Mouse (Mus musculus) embryonic facial prominence, embryonic 10.5 days (tissue): Measurements from ENCODE around the gene Mipep. TPM values are rescaled to one million over a fixed set of nuclear protein-coding genes. Genes with fewer than 3 reads are reported as not detected.

Experiments used
- DNase-seq: peaks from one replicate; pipeline ENCODE4 v3.0.0-alpha.2; 2017; ENCODE audit warnings: low spot score
- H3K27ac ChIP-seq: fragments of 300-500 bp; sonication (generic); replicated peaks from 2 replicates; pipeline ENCODE4 v1.5.1; 2016; ENCODE audit warnings: mild to moderate bottlenecking
- H3K27me3 ChIP-seq: fragments of 300-500 bp; sonication (generic); replicated peaks from 2 replicates; pipeline ENCODE4 v1.6.1; 2016; ENCODE audit warnings: low read depth, mild to moderate bottlenecking; ENCODE audit not compliant: poor library complexity, severe bottlenecking
- H3K36me3 ChIP-seq: fragments of 300-500 bp; sonication (generic); replicated peaks from 2 replicates; pipeline ENCODE4 v1.6.1; 2016; ENCODE audit warnings: mild to moderate bottlenecking, moderate library complexity
- H3K4me1 ChIP-seq: fragments of 300-500 bp; sonication (generic); 2 replicates; pipeline ENCODE4 v1.6.1; 2016
- H3K4me3 ChIP-seq: fragments of 300-500 bp; sonication (generic); 2 replicates; pipeline ENCODE4 v1.5.1; 2016; ENCODE audit warnings: mild to moderate bottlenecking, moderate library complexity
- H3K9me3 ChIP-seq: fragments of 300-500 bp; sonication (generic); 2 replicates; pipeline ENCODE4 v1.6.1; 2016; ENCODE audit warnings: mild to moderate bottlenecking
- WGBS: fragments of 180-500 bp; shearing (Covaris S2); methylation state at CpG from one replicate; pipeline ENCODE4 v1.1.7; 2016; 5-methylcytosine and 5-hydroxymethylcytosine counted together
- polyA plus RNA-seq: library from polyadenylated mRNA; unstranded; fragments of >200 nt; fragmentation: Nextera tagmentation; extraction: Ambion mirVana; gene quantifications from 2 replicates; pipeline ENCODE4 v1.2.1, GENCODE M21; 2016

Gene Mipep
- polyA plus RNA-seq, 1 experiment from 2014 or later, result 24.6 TPM

GRCm38 (mm10) chr14:60762754-60763153, 21.6 kb upstream of the Mipep start:
- 79% methylated on average over 7 of the region's 7 CpGs for WGBS
- DNase-seq, result no peak
- H3K4me1 ChIP-seq, result peaks cover 10% of the 10 kb centered on the region
- no peak overlapping the region for H3K4me3 ChIP-seq
- H3K27ac ChIP-seq, result no peak overlapping the region
- H3K9me3 ChIP-seq, result no peaks in the 10 kb centered on the region
- H3K36me3 ChIP-seq, result peaks cover 50% of the 10 kb centered on the region
- H3K27me3 ChIP-seq, result no peaks in the 10 kb centered on the region

GRCm38 (mm10) chr14:60763746-60764145, 20.6 kb upstream of the Mipep start:
- no peaks in the 10 kb centered on the region for H3K9me3 ChIP-seq
- H3K27me3 ChIP-seq, result no peaks in the 10 kb centered on the region
- no peak overlapping the region for H3K4me3 ChIP-seq
- no peak for DNase-seq
- WGBS, result 91% methylated on average over 5 of the region's 5 CpGs
- H3K36me3 ChIP-seq, result peaks cover 41% of the 10 kb centered on the region
- H3K27ac ChIP-seq, result no peak overlapping the region
- peaks cover 14% of the 10 kb centered on the region for H3K4me1 ChIP-seq

- Histone ChIP-seq H3K27ac (0 out of 2 replicates have a peak overlapping the region, but pooled peaks have one; percentile 44), H3K36me3 (peaks cover 33% of the 10 kb centered on the region)
Observed at GRCm38 (mm10) chr14:60764526-60764925, 19.8 kb upstream of the Mipep start.

GRCm38 (mm10) chr14:60765025-60765424, 19.3 kb upstream of the Mipep start:
- no peak for DNase-seq
- 50% methylated on average over 2 of the region's 2 CpGs for WGBS
- no peaks in the 10 kb centered on the region for H3K27me3 ChIP-seq
- H3K36me3 ChIP-seq, result peaks cover 28% of the 10 kb centered on the region
- H3K27ac ChIP-seq, result peak overlapping the region; percentile 44; the same call in 1 of the 2 replicates
- peaks cover 14% of the 10 kb centered on the region for H3K4me1 ChIP-seq
- no peak overlapping the region for H3K4me3 ChIP-seq
- no peaks in the 10 kb centered on the region for H3K9me3 ChIP-seq

More at GRCm38 (mm10) chr14:60764526-60764925, 19.8 kb upstream of the Mipep start:
- Histone ChIP-seq H3K27me3 (no peaks in the 10 kb centered on the region), H3K4me3 (no peak overlapping the region), H3K4me1 (peaks cover 14% of the 10 kb centered on the region), H3K9me3 (no peaks in the 10 kb centered on the region)
- DNase-seq, result no peak
- 77% methylated on average over 4 of the region's 4 CpGs for WGBS

GRCm38 (mm10) chr14:60767884-60768283, 16.5 kb upstream of the Mipep start, which contains the start of gene C1qtnf9:
TSS of gene C1qtnf9 (plus strand) at chr14:60768134.
- no peaks in the 10 kb centered on the region for H3K9me3 ChIP-seq
- H3K27me3 ChIP-seq, result no peaks in the 10 kb centered on the region
- H3K4me1 ChIP-seq, result peaks cover 14% of the 10 kb centered on the region
- H3K4me3 ChIP-seq, result no peak within 1 kb of the TSS
- DNase-seq, result no peak
- no peak within 1 kb of the TSS for H3K27ac ChIP-seq
- 64% methylated on average over 4 of the region's 4 CpGs for WGBS
- no peaks in the 10 kb centered on the region; the same call in none of the 2 replicates for H3K36me3 ChIP-seq

- DNase-seq, result no peak
- H3K4me3 ChIP-seq, result no peak overlapping the region
- H3K27ac ChIP-seq, result no peak overlapping the region
- H3K9me3 ChIP-seq, result no peaks in the 10 kb centered on the region
- WGBS, result 48% methylated on average over 6 of the region's 6 CpGs
- H3K36me3 ChIP-seq, result no peaks in the 10 kb centered on the region
- no peaks in the 10 kb centered on the region for H3K27me3 ChIP-seq
- H3K4me1 ChIP-seq, result peaks cover 14% of the 10 kb centered on the region
Observed at GRCm38 (mm10) chr14:60769340-60769739, 15.0 kb upstream of the Mipep start.

GRCm38 (mm10) chr14:60770594-60770993, 13.8 kb upstream of the Mipep start:
- Histone ChIP-seq H3K36me3 (no peaks in the 10 kb centered on the region), H3K27ac (no peak overlapping the region), H3K4me3 (no peak overlapping the region), H3K9me3 (no peaks in the 10 kb centered on the region), H3K4me1 (0 out of 2 replicates have a peak, but pooled peaks cover 5% of the 10 kb centered on the region), H3K27me3 (no peaks in the 10 kb centered on the region)
- 76% methylated on average over 6 of the region's 6 CpGs for WGBS
- DNase-seq, result no peak

GRCm38 (mm10) chr14:60771057-60771456, 13.3 kb upstream of the Mipep start:
- Histone ChIP-seq H3K36me3 (no peaks in the 10 kb centered on the region), H3K27me3 (no peaks in the 10 kb centered on the region), H3K4me3 (peak overlapping the region; percentile 45), H3K4me1 (0 out of 2 replicates have a peak, but pooled peaks cover 5% of the 10 kb centered on the region), H3K9me3 (no peaks in the 10 kb centered on the region), H3K27ac (no peak overlapping the region)
- DNase-seq, result peak; percentile 71
- 7% methylated on average over 8 of the region's 8 CpGs for WGBS

GRCm38 (mm10) chr14:60773476-60773875, 10.9 kb upstream of the Mipep start:
- WGBS, result 77% methylated on average over 2 of the region's 2 CpGs

GRCm38 (mm10) chr14:60776521-60776920, 7.9 kb upstream of the Mipep start:
- no peak overlapping the region for H3K27ac ChIP-seq
- DNase-seq, result no peak
- no peak overlapping the region for H3K4me3 ChIP-seq
- no peaks in the 10 kb centered on the region for H3K27me3 ChIP-seq
- WGBS, result 87% methylated on average over 8 of the region's 8 CpGs
- no peaks in the 10 kb centered on the region for H3K4me1 ChIP-seq
- H3K9me3 ChIP-seq, result no peaks in the 10 kb centered on the region
- H3K36me3 ChIP-seq, result no peaks in the 10 kb centered on the region

More at GRCm38 (mm10) chr14:60773476-60773875, 10.9 kb upstream of the Mipep start:
- no peak overlapping the region for H3K4me3 ChIP-seq
- H3K27me3 ChIP-seq, result no peaks in the 10 kb centered on the region
- H3K27ac ChIP-seq, result no peak overlapping the region
- H3K4me1 ChIP-seq, result no peaks in the 10 kb centered on the region
- no peak for DNase-seq
- no peaks in the 10 kb centered on the region for H3K9me3 ChIP-seq
- no peaks in the 10 kb centered on the region for H3K36me3 ChIP-seq

GRCm38 (mm10) chr14:60777485-60777919, 6.9 kb upstream of the Mipep start:
- no peak overlapping the region for H3K4me3 ChIP-seq
- no peaks in the 10 kb centered on the region for H3K27me3 ChIP-seq
- no peaks in the 10 kb centered on the region for H3K4me1 ChIP-seq
- 88% methylated on average over 5 of the region's 5 CpGs for WGBS
- no peaks in the 10 kb centered on the region for H3K36me3 ChIP-seq
- DNase-seq, result no peak
- no peaks in the 10 kb centered on the region for H3K9me3 ChIP-seq
- H3K27ac ChIP-seq, result no peak overlapping the region

- Histone ChIP-seq H3K4me1 (no peaks in the 10 kb centered on the region; the same call in 1 of the 2 replicates), H3K27me3 (peaks cover 12% of the 10 kb centered on the region; the same call in 1 of the 2 replicates), H3K27ac (no peak overlapping the region), H3K36me3 (no peaks in the 10 kb centered on the region), H3K9me3 (no peaks in the 10 kb centered on the region), H3K4me3 (no peak overlapping the region)
- WGBS, result 90% methylated on average over 7 of the region's 7 CpGs
- DNase-seq, result no peak
Observed at GRCm38 (mm10) chr14:60779198-60779597, 5.2 kb upstream of the Mipep start.

- H3K27ac ChIP-seq, result no peak overlapping the region
- H3K4me1 ChIP-seq, result peaks cover 10% of the 10 kb centered on the region
- no peak overlapping the region for H3K4me3 ChIP-seq
- H3K36me3 ChIP-seq, result peaks cover under 1% of the 10 kb centered on the region; the same call in 1 of the 2 replicates
- peaks cover 12% of the 10 kb centered on the region; the same call in 1 of the 2 replicates for H3K27me3 ChIP-seq
- 41% methylated on average over 7 of the region's 7 CpGs for WGBS
- DNase-seq, result no peak
- no peaks in the 10 kb centered on the region for H3K9me3 ChIP-seq
Observed at GRCm38 (mm10) chr14:60782121-60782656, 2.2 kb upstream of the Mipep start.
